Mouse (Mus musculus) lung, postnatal 0 days (tissue): ENCODE measurements around the gene Gm3164. TPM values are rescaled to one million over a fixed set of nuclear protein-coding genes. Genes with fewer than 3 reads are reported as not detected.
"Not testable (repeated sequence)": the region's sequence is repeated elsewhere in the genome, so short reads cannot be mapped to it uniquely, and the experiment has no call there.

Experiments used
- ATAC-seq: fragments of 200-750 bp; cut with Nextera tagmentation; 2 replicates; pipeline ENCODE4 v1.8.0; 2017; ENCODE audit warnings: moderate library complexity
- DNase-seq: peaks from one replicate; pipeline ENCODE4 v3.0.0-alpha.2; 2016; ENCODE audit warnings: low spot score
- H3K27ac ChIP-seq: fragments of 300-500 bp; sonication (generic); 2 replicates; pipeline ENCODE4 v1.5.1; 2014; ENCODE audit warnings: antibody characterized with exemption, mild to moderate bottlenecking, low read length, mixed read lengths
- H3K27me3 ChIP-seq: fragments of 300-500 bp; sonication (generic); replicated peaks from 2 replicates; pipeline ENCODE4 v1.6.1; 2014; ENCODE audit warnings: low read length, mixed read lengths; ENCODE audit not compliant: insufficient read depth
- H3K36me3 ChIP-seq: fragments of 300-500 bp; sonication (generic); 2 replicates; pipeline ENCODE4 v1.6.1; 2014; ENCODE audit warnings: low read length, mixed read lengths; ENCODE audit not compliant: insufficient read depth
- H3K4me1 ChIP-seq: fragments of 300-500 bp; sonication (generic); 2 replicates; pipeline ENCODE4 v1.6.1; 2014; ENCODE audit warnings: antibody characterized with exemption, low read depth, low read length, mixed read lengths; ENCODE audit not compliant: insufficient read depth
- H3K4me2 ChIP-seq: fragments of 300-500 bp; sonication (generic); replicated peaks from 2 replicates; pipeline ENCODE4 v1.6.1; 2014; ENCODE audit warnings: low read depth, mild to moderate bottlenecking, low read length, moderate library complexity, mixed read lengths
- H3K4me3 ChIP-seq: fragments of 300-500 bp; sonication (generic); 2 replicates; pipeline ENCODE4 v1.5.1; 2014; ENCODE audit warnings: low read depth, low read length
- H3K9ac ChIP-seq: fragments of 300-500 bp; sonication (generic); replicated peaks from 2 replicates; pipeline ENCODE4 v1.6.1; 2014; ENCODE audit warnings: low read depth, mild to moderate bottlenecking
- H3K9me3 ChIP-seq: fragments of 300-500 bp; sonication (generic); 2 replicates; pipeline ENCODE4 v1.6.1; 2016; ENCODE audit warnings: low read length, mixed read lengths
- WGBS: fragments of 180-500 bp; shearing (Covaris S2); extraction: QIAGEN DNeasy Blood & Tissue Kit; methylation state at CpG from one replicate; pipeline ENCODE4 v1.1.7; 2014; 5-methylcytosine and 5-hydroxymethylcytosine counted together
- polyA plus RNA-seq: library from polyadenylated mRNA; unstranded; fragments of >200 nt; fragmentation: Nextera tagmentation; extraction: Ambion mirVana; gene quantifications from 2 replicates; pipeline ENCODE4 v1.2.1, GENCODE M21; 2015

The Gm3164 gene
- polyA plus RNA-seq, result 0.08 and 0.10 TPM in 2 replicates

- 2% methylated on average over 15 of the region's 59 CpGs for WGBS
- H3K27ac ChIP-seq, H3K36me3 ChIP-seq, ATAC-seq, H3K9me3 ChIP-seq, H3K4me1 ChIP-seq, H3K9ac ChIP-seq, H3K27me3 ChIP-seq, H3K4me3 ChIP-seq: not testable (repeated sequence)
- peak within 1 kb of the TSS; percentile 34 for H3K4me2 ChIP-seq
- peak; percentile 2 for DNase-seq
These were observed at the start of gene Gm3164 for GRCm38 (mm10) chr14:4414965-4415835. Gene Gm3164 (plus strand): TSS chr14:4415448.

GRCm38 (mm10) chr14:4368991-4369390, 46.3 kb upstream of the Gm3164 start:
- ATAC-seq, H3K27me3 ChIP-seq, H3K4me1 ChIP-seq, DNase-seq, H3K9ac ChIP-seq, H3K4me3 ChIP-seq, H3K27ac ChIP-seq, H3K4me2 ChIP-seq, H3K9me3 ChIP-seq, H3K36me3 ChIP-seq: not testable (repeated sequence)
- 85% methylated on average over 3 of the region's 3 CpGs for WGBS

- not testable (repeated sequence) for H3K4me1 ChIP-seq, H3K9ac ChIP-seq, DNase-seq, H3K9me3 ChIP-seq, ATAC-seq, H3K4me2 ChIP-seq, H3K4me3 ChIP-seq, H3K27ac ChIP-seq, H3K27me3 ChIP-seq, H3K36me3 ChIP-seq
- 59% methylated on average over 3 of the region's 3 CpGs for WGBS
These were observed 45.6 kb upstream of the Gm3164 start for GRCm38 (mm10) chr14:4369691-4370090.

- H3K4me2 ChIP-seq, H3K27me3 ChIP-seq, H3K4me1 ChIP-seq, H3K36me3 ChIP-seq, DNase-seq, ATAC-seq, H3K4me3 ChIP-seq, H3K9ac ChIP-seq, H3K27ac ChIP-seq, H3K9me3 ChIP-seq: not testable (repeated sequence)
These were observed 37.4 kb upstream of the Gm3164 start for GRCm38 (mm10) chr14:4377871-4378270.

- H3K9ac ChIP-seq, ATAC-seq, H3K4me1 ChIP-seq, H3K4me3 ChIP-seq, H3K4me2 ChIP-seq, H3K9me3 ChIP-seq, H3K36me3 ChIP-seq, DNase-seq, H3K27me3 ChIP-seq, H3K27ac ChIP-seq: not testable (repeated sequence)
These were observed 29.6 kb upstream of the Gm3164 start for GRCm38 (mm10) chr14:4385606-4386005.

- 100% methylated on average over 2 of the region's 6 CpGs for WGBS
- not testable (repeated sequence) for H3K27ac ChIP-seq, DNase-seq, H3K4me2 ChIP-seq, H3K9me3 ChIP-seq, ATAC-seq, H3K4me3 ChIP-seq, H3K27me3 ChIP-seq, H3K4me1 ChIP-seq, H3K36me3 ChIP-seq, H3K9ac ChIP-seq
These were observed 22.3 kb upstream of the Gm3164 start for GRCm38 (mm10) chr14:4392841-4393530.

GRCm38 (mm10) chr14:4397226-4397625, 18.0 kb upstream of the Gm3164 start, which contains the start of gene Gm3159:
Gene Gm3159 (plus strand): TSS chr14:4397526.
- H3K4me2 ChIP-seq, H3K27me3 ChIP-seq, H3K9me3 ChIP-seq, H3K9ac ChIP-seq, ATAC-seq, H3K4me3 ChIP-seq, H3K27ac ChIP-seq, H3K36me3 ChIP-seq, DNase-seq, H3K4me1 ChIP-seq: not testable (repeated sequence)
- 57% methylated on average over 1 of the region's 3 CpGs for WGBS

GRCm38 (mm10) chr14:4398624-4399023, 16.6 kb upstream of the Gm3164 start:
- not testable (repeated sequence) for DNase-seq, H3K4me2 ChIP-seq, H3K9me3 ChIP-seq, ATAC-seq, H3K9ac ChIP-seq, H3K27me3 ChIP-seq, H3K4me1 ChIP-seq, H3K36me3 ChIP-seq, H3K4me3 ChIP-seq, H3K27ac ChIP-seq

GRCm38 (mm10) chr14:4400115-4400789, 15.0 kb upstream of the Gm3164 start:
- not testable (repeated sequence) for H3K27ac ChIP-seq, DNase-seq, H3K4me1 ChIP-seq, H3K4me3 ChIP-seq, ATAC-seq, H3K9ac ChIP-seq, H3K9me3 ChIP-seq, H3K4me2 ChIP-seq, H3K36me3 ChIP-seq, H3K27me3 ChIP-seq
- 72% methylated on average over 4 of the region's 5 CpGs for WGBS
